Mouse (Mus musculus): ENCODE data around the gene Itpr3.

GRCm38 (mm10) chr17:27011167-27011566 is 45.9 kb upstream of the Itpr3 start:
- TF ChIP-seq CTCF (IDR thresholded peaks at IDR 0.05; ENCODE audit: insufficient read depth, low read length) (no peak), POLR2A (IDR thresholded peaks at IDR 0.05; ENCODE audit: borderline replicate concordance, extremely low read depth, low read depth, low read length) (no peak)

All from lung, adult 2 months (tissue).